Mouse (Mus musculus) c-Kit-positive CD71-positive TER-119-positive erythroid progenitor cells, embryonic 14.5 days (primary cell): ENCODE results near the gene Ascc3.

Experiments
- DNase-seq: peaks from one replicate; pipeline ENCODE4 v3.0.0-alpha.2; 2013; ENCODE audit warnings: low spot score

The Ascc3 gene

DNA sequence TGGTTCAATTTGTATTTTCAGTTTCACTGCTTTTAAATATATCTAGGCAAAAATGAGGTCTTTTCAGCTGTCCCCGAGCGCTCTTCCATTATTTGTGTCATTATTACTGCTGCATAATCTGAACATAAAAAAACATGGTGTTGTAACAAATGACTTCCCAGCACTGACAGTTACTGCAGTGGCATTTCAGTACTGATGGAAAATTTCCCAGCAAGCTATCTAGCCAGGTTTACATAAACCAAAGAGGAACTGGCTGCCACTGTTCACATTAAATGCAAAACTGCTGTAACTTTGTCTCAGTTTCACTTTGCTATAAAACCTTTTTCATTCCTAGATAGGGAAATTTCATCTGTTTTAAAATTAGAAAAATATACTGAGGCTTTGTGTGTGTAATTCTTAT is 170.5 kb downstream of the Ascc3 start:
- no peak for DNase-seq

DNA sequence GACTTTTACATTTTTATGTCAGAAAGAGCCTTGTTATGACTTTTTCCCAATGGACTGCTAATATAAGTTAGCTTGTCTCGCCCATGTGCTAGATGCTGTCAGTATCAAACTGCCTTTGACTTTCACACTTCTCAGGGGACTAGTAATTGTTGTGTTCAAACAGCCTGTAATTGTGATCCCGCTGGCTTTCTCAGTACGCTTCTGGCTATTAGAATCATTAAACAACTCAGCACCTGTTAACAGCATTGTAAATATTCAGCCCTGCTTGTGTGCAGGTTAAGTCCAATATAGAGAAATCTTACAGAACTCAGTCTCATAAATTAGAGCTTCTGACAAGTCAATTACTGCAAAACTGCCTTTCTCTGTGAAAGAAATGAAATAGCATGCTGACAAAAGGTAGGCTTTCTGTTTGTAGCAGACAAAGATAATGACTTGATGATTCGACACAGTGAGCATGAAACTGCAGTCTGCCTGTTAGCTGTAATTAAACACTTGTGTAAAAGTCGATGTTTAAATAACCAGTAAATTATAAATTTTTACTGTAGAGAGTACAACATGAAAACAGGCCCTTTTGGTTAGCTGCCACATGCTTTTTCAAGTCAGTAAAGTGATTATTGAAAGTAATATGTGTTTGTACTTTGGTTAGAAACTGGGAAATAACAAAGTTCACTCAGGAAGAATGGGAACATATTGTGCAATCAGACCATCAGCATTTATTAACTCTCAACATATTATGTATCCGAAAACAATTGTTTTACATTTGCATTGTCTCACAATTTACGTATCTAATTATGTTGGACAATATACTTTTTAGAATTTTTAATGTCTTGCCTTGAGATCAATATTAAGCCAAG is 171.2 kb downstream of the Ascc3 start:
- no peak for DNase-seq

DNA sequence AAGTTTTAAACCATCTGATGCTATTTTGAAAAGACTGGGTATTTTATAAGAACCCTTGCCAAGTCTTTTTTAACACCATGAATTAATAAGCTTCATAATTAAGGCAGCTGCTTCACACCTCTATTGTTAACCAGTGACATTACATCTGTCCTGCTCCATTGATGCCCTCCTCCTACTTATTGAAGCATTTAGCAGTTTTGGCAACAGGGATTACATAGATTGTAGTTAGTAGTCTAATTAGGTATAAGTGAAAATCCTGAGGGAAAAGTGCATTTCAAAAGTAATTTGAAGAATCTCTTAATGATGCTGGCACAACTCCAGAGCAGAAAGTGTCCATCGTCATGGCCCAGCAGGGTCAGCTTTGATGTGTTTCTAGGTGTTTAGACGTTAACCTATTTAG is 180.3 kb downstream of the Ascc3 start:
- DNase-seq: no peak

DNA sequence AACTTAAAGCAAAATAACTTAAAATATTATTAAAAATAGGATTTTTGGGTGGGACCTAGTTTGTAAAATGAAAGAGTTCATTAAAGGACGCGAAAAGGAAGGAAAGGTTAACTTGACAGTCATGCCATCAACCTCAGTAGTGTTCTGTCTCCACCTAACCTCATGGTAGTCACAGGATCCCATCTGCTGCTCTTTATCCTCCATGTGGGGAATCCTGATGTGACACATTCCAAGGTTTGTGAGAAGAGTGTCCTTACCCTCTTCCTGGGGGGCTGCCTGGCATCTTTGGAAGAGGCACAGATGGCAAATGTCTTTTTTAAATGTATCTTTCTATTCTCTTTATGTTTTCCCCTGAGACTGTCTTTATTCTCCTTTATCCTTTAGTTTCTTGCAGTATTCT is 181.4 kb downstream of the Ascc3 start:
- no peak for DNase-seq

DNA sequence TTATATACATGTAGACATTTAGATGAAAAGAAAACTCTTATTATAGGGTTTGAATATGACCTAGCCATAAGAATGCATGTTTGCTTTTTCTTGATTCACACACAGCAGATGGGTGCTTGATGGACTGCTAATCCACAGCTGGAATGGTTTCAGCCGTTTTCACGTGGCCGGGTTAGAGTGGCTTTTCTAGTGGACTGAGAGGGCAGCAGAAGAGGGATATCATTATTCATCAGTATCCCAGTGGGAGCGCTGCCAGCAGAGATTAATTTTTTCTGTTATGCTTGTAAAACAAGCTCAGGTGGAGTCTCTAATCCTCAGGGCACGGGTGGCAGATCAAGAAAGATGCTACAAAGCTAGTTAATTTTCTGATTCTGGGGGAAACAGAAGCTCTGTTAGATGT is 200.4 kb downstream of the Ascc3 start:
- no peak for DNase-seq

DNA sequence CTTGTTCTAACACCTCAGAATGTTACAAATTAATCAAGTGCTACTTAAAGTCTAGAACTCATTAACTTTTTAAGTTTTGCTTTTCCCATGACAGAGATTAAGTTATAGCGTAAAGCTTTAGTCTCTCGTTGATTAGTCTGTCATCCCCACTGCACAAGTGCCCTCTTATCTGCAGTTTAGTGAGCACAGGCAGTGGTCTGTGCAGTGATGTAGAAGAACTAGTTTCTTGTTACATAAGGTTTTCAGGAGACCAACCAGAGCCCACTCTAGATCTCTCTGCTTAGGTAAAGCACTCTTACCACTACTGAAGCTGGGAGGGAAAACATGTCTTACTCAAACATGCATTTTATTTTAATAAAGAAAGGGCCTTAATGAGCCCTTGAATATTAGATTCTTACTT is 209.1 kb downstream of the Ascc3 start:
- no peak for DNase-seq

DNA sequence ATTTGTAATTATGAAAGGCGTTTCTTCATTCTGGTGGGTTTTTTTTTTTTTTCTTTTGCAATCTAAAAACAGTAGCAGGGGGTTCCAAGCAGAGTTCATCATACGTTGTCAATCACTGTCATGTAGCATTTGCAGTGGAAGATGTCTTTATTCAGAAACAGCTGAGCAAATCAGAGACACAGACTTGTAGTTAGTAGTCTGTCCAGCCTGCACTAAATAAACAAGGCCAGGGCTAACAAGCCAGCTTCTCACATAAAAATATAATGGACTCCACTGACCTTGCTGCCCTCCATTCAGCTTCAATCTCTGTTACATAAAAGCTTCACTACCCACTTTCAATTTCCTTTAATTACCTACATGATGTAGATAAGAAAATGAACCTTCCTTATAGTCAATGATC is 209.9 kb downstream of the Ascc3 start:
- no peak for DNase-seq

DNA sequence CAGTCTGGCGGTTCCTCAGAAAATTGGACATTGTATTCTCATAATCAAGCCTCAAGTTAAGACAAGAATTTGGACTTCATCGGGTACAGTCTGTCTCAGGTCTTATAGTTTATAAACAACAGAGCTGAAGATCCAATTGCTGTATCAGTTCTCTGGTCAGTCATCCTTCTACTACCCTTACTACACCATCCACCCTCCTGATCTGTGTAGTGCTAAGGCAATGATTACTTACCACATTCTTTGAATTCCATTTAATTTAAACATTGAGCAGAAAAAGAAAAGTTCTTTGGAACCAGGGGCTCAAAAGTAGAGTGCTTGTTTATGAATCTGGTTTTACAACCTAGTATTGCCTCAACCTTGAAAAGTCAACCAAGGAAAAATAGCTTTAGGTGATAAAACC is 213.7 kb downstream of the Ascc3 start:
- no peak for DNase-seq

DNA sequence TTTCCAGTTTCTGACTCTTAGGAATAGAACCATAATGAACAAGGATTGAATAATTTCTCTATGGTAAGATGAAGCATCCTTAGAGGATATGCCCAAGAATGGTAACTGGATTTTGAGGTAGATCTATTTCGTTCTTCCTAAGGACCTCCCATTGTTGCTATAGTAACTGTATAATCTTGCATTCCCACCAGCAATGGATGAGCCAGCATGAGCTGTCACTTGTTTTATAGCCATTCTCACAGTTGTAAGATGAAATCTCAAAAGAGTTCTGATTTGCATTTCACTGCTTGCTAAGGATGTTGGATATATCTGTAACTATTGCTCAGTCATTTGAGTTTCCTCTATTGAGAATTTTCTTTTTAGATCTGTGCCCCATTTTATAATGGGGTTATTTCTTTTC is 229.9 kb downstream of the Ascc3 start:
- no peak for DNase-seq

DNA sequence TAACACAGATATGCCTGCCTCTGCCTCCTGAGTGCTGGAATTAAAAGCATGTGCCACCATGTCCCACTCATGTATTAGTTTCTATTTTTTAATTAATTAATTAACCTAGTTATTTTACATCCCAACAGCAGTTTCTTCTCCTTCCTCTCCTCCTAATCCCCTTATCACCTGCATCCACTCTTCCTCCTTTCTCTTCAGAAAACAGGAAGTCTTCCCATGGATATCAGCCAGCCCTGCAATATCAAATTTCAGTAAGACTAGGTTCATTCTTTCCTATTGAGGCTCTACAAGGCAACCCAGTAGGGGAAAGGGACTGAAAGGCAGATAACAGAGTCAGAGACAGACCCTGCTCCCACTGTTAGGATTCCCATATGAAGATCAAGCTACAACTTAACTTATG is 234.4 kb downstream of the Ascc3 start:
- no peak for DNase-seq

DNA sequence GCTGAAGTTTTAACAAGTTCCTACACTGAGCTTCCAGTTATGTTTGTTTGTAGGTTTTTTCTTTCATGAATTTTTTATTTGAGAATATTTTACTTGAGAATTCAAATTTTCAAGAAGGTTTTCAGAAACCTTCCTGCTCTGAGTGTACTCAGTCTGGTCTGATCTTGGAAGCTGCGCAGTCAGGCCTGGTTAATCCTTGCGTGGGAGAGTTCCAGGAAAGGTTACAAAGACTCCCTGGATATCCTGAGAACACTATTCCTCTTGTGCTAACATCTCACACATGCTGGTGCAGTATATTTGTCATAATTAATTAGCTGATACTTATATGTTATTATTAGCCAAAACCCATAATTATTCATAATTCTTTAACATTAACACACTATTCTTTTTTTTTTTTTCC is 242.1 kb downstream of the Ascc3 start:
- no peak for DNase-seq

DNA sequence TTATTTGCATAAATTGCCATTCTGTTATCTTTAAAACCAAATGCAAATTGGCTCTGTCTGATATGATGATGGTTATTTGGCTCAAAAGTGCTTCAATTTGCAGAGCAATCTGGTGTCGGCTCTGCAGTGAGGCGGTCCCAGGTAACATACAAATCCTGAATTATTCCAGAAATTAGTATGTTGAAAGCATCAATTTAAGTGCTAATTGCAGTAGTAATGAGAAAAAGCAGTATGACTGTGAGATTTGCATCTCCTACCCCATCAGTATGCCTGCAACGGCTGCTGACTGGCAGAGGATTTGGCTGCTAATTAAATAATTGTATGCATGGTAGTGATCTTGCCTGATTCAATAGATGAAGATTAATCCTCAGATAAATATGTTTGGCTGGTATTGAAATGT is 250.9 kb downstream of the Ascc3 start:
- no peak for DNase-seq

DNA sequence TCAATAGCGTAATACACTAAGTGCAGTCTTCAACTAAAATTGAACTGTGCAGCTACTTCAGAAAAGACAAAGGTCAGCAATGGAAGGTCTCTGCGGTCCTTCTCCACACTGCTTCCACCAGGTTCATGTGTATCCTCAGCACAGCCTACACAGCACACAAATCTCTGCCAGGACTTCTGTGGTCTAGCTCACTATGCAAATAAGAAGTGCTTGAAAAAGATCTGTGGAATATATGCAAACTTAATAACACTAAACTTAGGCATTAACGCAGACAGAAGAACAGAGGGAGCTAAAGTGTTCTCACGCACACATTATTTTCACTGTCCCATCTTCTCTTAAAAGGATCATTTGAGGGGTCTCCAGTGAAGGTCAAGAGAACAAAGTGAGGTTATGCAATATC is 275.7 kb downstream of the Ascc3 start:
- no peak for DNase-seq

DNA sequence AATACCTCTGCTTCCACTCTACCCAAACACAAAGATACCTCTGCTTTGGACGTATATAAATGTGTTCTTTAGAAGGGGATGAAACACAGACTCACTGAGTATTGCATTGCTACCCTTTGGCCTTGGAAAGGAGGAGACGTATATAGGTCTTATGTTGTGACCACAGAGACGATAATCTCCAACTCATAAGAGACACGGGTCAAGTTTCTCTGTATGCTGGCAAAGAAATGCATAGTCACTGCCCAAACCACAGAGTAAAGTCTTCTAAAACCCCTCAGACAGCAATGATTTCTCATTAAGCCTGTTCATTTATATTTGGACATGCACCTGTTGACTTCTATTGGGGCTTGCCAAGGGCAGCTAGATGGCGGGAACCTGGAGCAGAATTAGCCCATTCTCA is 284.5 kb downstream of the Ascc3 start:
- no peak for DNase-seq

DNA sequence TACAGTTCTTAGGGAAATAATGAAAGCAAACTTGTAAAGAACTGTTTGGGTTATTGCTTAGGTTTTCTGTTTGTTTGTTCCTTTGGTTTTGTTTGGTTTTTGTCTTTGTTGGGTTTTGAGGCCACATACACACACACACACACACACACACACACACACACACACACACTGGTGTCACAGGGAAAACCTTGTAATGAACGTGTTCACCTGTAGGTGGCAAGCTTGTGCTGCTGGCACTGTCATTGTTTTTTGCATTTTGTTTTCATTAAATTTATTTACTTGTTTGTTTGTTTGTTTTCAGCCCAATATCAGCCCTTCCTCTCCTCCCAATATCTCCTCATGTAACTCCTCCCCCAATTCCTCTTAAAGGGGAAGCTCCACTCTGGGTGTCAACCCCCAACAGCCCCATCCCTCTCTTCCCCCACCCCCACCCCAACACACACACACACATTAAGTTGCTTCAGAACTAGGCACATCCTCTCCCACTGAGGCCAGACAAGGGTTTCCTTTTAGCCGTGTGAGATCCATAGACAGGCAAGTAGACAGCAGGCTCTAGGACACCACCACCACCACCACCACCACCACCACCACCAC is 289.1 kb downstream of the Ascc3 start:
- no peak for DNase-seq

DNA sequence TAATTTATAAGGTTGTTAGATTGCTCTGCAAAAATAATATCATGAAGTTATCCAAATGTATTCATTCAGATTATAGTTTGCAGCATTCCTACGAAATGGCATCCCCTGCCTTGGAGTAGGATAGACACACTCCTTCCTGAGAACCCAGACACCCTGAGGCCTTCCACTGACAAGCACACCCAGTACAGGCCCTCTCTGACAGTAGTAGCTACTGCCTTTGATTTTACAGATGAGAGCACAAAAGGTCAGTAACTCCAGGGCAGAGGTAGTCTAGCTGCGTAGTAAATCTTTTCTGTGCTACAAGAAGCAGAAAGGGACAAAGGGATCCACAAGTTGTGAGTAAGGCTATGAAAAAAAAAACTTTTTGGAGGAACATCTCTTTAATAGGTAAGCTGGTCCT is 289.9 kb downstream of the Ascc3 start:
- DNase-seq: no peak

DNA sequence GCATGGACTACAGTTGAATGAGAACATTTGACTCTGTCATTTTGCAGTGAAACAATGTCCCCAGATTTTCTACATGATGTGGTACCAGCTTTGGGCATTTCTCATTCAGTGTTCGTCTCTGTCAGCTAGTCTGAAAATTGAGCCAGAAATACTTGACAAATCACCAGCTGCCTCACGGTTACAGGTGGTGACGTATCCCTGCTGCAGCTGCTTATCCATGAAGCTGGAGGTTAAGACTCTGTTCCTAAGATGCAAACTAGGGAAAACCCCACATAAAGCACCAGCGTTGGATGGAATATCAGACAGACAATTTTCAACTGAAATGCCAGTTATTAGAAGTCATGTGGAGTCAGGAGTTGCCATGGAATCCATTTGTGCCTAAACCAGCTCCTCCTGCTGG is 293.8 kb downstream of the Ascc3 start:
- DNase-seq: no peak

DNA sequence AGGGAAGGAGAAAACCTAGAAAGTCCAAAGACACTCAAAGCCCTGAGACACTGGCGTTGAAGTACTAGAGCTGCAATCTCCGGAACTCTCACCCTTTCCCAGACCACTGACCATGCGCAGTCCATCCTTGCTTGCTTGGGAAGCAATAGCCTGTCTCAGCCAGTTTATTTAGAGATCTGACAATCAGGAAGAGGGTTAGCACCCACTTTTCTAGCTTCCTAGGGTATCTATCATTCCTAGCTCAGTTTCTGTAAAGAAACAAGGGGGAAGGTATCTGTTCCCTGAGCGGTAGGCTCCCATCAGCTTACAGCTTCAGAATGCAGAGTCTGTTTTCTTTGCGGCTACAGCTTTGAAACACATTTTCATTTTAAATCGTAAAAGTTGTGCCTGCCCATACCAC is 298.2 kb downstream of the Ascc3 start:
- no peak for DNase-seq

DNA sequence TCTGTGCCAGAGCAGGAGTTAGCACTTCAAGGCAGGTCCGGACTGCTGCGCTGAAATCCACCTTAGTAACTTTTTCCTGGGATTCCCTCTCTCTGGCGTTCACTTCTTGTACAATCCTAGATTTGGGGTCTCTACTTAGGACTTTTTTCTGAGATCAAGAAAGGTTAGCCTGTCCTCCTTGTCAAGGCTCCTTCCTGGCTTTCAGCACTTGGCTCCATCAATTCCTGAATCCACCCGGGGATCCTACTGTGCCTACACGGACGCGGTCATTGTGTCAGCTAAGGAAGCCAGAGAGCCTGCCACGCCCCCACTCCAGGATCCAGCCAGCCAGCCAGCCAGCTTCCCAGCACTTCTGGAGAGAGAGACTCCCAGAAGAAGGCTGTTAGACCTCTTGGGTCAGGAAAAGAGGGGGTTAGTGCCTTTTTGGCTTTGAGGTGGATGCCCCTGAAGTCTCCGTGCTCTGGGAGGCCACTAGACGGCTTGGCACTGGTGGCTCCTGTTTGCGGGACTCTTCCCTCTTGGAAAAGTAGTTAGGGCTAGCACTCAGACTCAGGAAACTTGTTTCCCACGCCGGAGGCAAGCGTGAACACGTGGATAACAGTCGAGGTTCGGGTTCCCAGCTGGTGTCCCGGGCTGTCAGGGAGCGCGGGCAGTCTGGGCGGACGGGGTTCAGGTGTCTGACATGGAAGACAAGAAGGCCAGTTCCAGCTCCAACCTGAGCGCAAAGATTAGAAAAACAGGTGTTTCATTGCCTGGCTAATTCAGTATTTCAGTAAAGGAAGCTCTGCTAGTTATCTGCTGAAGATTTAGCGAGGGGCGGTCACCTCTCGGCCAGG is 299.6 kb downstream of the Ascc3 start:
- DNase-seq: no peak

DNA sequence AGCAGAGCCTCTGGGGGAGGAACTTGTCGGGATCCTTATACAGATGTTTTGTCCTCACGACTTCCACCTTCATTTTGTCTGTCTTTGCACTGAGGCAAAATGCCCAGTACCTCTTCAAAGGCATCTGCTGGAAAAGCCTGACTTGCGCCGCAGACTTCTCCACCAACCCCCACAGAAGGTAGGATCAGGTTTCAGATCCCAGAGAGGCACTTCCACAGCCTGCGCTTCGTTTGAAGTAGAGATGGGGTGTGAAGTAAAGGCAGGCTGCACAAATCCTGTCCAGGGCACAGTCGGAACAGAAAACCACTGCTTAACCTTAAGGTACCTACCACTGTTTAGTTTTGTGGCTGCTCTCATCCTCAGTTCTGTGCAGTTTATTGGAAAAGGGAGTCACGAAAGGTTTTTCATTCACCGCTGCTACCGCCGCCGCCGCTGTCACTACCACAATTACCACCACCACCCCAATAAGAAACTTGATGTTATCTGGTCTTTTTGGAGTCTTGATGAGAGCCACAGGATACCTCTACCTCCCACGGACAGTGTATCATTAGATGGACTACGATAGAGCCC is 300.4 kb downstream of the Ascc3 start:
- DNase-seq: no peak

DNA sequence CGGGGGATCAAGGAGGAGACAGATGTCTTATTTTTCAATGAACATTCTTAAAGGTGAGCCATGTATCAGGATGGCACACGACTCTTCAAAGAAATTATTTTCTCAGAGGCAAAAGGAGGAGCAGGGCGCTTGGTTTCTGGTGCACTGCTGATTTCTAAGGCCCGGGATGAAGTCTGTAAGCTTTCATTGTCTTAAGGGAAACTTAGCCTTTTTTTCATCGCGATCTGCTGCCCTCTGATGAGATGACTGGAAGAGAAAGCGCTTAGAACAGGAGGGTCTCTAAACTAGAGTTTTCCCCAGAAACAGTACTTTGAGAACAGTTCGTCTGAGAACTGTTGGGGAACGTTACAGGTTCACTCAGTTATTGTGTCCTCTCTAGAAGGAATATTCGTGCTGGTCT is 301.1 kb downstream of the Ascc3 start:
- DNase-seq: no peak

DNA sequence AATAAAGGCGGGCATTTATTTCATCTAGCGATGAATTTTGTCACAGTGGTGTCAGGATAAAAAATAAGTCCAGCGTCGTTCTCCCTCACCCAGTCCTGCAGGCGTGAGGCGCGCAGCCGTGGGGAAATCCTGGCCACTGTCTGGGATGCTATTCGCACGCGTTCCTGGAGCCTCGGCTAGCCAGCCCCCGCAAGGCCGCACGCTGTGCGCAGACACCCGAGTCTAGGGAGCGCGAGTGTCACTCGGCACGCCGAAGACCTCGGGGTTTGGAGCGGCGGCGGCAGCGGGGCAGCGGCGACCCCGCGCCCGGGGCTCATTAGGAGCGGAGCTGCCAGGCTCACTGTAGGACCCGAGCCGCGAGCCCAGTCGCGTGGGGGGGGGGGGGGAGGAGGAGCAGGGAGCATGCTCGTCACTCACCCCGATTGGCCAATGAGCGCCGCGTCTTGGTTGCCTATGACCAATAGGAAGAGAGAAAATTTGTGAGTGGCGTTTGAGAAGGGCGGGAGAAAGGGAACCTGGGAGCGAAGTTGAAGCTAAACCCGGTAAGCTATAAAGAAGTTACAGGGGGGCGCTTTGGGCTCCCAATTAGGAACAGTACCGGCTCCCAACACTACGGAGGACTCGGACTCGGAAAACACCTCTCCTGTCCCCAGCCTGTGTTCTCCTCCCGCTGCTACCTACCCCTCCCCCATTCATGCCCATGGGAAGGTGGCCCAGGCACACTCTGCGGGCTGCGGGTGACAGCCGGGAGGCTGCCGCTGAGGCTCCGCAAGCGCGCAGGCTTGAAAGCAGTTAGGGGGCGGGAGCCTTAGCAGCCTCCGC is 301.9 kb downstream of the Ascc3 start, which contains the start of gene Sim1:
Gene Sim1, plus strand, starts transcription at position 585 of the 822 bp plus-strand sequence.
- peak; percentile 28 for DNase-seq
